Mouse (Mus musculus) forebrain, embryonic 11.5 days (tissue): ENCODE measurements around the gene Trim58. TPM values are rescaled to one million over a fixed set of nuclear protein-coding genes. Genes with fewer than 3 reads are reported as not detected.

Experiments used
- ATAC-seq: fragments of 200-750 bp; cut with Nextera tagmentation; replicated peaks from 2 replicates; pipeline ENCODE4 v1.8.0; 2017; ENCODE audit warnings: moderate TSS enrichment; ENCODE audit not compliant: low FRiP score
- DNase-seq: peaks from one replicate; pipeline ENCODE4 v3.0.0-alpha.2; 2017; ENCODE audit warnings: low spot score
- H3K27ac ChIP-seq: fragments of 300-500 bp; sonication (generic); 2 replicates; pipeline ENCODE4 v1.5.1; 2014; ENCODE audit warnings: low read depth, low read length
- H3K27me3 ChIP-seq: fragments of 300-500 bp; sonication (generic); 2 replicates; pipeline ENCODE4 v1.6.1; 2014; ENCODE audit warnings: mild to moderate bottlenecking, low read length, mixed read lengths; ENCODE audit not compliant: control insufficient read depth, insufficient read depth
- H3K36me3 ChIP-seq: fragments of 300-500 bp; sonication (generic); 2 replicates; pipeline ENCODE4 v1.6.1; 2014; ENCODE audit warnings: mild to moderate bottlenecking, low read length, moderate library complexity, mixed read lengths; ENCODE audit not compliant: control insufficient read depth, insufficient read depth
- H3K4me1 ChIP-seq: fragments of 300-500 bp; sonication (generic); replicated peaks from 2 replicates; pipeline ENCODE4 v1.6.1; 2014; ENCODE audit warnings: low read length, mixed read lengths; ENCODE audit not compliant: control insufficient read depth, insufficient read depth
- H3K4me2 ChIP-seq: fragments of 300-500 bp; sonication (generic); 2 replicates; pipeline ENCODE4 v1.6.1; 2014; ENCODE audit warnings: low read depth, mild to moderate bottlenecking, low read length, moderate library complexity, mixed read lengths; ENCODE audit not compliant: severe bottlenecking
- H3K4me3 ChIP-seq: fragments of 300-500 bp; sonication (generic); 2 replicates; pipeline ENCODE4 v1.5.1; 2014; ENCODE audit warnings: low read depth, low read length
- H3K9ac ChIP-seq: fragments of 300-500 bp; sonication (generic); 2 replicates; pipeline ENCODE4 v1.6.1; 2014; ENCODE audit warnings: low read length
- H3K9me3 ChIP-seq: fragments of 300-500 bp; sonication (generic); 2 replicates; pipeline ENCODE4 v1.6.1; 2016; ENCODE audit warnings: low read length, mixed read lengths; ENCODE audit not compliant: control insufficient read depth
- WGBS: fragments of 180-500 bp; shearing (Covaris S2); extraction: QIAGEN DNeasy Blood & Tissue Kit; methylation state at CpG from one replicate; pipeline ENCODE4 v1.1.7; 2014; 5-methylcytosine and 5-hydroxymethylcytosine counted together
- polyA plus RNA-seq: library from polyadenylated mRNA; unstranded; fragments of >200 nt; fragmentation: Nextera tagmentation; extraction: Ambion mirVana; gene quantifications from 2 replicates; pipeline ENCODE4 v1.2.1, GENCODE M21; 2014

Gene Trim58
- polyA plus RNA-seq, 1 experiment from 2014 or later, result 0.55 TPM

DNA sequence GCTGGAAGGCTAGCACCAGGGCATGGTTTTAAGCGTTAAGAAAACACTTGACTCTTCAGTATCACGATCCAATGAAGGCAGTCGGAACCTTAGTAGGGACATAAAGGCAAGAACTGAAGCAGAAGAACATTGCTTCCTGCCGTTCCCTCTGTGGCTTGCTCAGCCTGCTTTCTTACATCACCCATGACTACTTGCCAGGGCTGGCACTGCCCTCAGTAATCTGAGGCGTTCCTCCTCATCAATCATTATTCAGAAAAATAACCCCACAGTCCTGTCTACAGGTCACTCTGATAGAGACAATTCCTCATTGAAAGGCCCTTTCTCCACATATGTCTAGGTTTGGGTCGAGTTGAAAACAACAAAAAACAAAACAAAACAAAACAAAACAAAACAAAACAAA, 33.2 kb upstream of the Trim58 start:
- Histone ChIP-seq H3K36me3 (no peaks in the 10 kb centered on the region), H3K9ac (no peak overlapping the region), H3K4me3 (no peak overlapping the region), H3K9me3 (no peaks in the 10 kb centered on the region), H3K27me3 (no peaks in the 10 kb centered on the region), H3K4me1 (no peaks in the 10 kb centered on the region), H3K4me2 (no peak overlapping the region), H3K27ac (no peak overlapping the region)
- no peak for ATAC-seq
- no peak for DNase-seq
- 87% methylated on average over 6 of the region's 6 CpGs for WGBS

GRCm38 (mm10) chr11:58613359-58613758, 26.9 kb upstream of the Trim58 start:
- Histone ChIP-seq H3K36me3 (no peaks in the 10 kb centered on the region), H3K4me1 (no peaks in the 10 kb centered on the region), H3K27me3 (no peaks in the 10 kb centered on the region), H3K4me3 (no peak overlapping the region), H3K9me3 (no peaks in the 10 kb centered on the region), H3K9ac (no peak overlapping the region), H3K27ac (no peak overlapping the region), H3K4me2 (no peak overlapping the region)
- DNase-seq, result no peak
- ATAC-seq, result no peak
- WGBS, result 85% methylated on average over 3 of the region's 3 CpGs

DNA sequence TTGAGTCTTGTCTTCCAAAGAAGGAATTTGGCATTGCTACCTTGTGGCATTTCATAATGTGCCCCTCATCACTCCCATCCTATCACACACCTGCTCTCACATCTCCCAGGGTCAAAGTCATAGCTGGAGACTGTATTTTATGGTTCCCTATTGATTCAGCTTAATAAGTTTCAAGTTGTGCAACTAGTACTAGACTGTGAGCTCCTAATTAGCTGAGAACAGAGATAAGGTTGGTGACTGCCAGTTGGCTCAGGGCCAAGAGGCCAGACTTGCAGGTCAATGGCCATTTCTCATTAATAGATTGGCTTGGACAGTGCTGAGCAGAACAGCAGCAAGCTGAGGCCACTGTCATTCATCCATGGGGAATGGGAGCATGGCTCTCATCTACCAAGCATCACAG, 25.7 kb upstream of the Trim58 start:
- Histone ChIP-seq H3K9ac (no peak overlapping the region), H3K27ac (no peak overlapping the region), H3K4me1 (no peaks in the 10 kb centered on the region), H3K4me3 (no peak overlapping the region), H3K27me3 (no peaks in the 10 kb centered on the region), H3K9me3 (no peaks in the 10 kb centered on the region), H3K4me2 (no peak overlapping the region), H3K36me3 (no peaks in the 10 kb centered on the region)
- ATAC-seq, result no peak
- no peak for DNase-seq

DNA sequence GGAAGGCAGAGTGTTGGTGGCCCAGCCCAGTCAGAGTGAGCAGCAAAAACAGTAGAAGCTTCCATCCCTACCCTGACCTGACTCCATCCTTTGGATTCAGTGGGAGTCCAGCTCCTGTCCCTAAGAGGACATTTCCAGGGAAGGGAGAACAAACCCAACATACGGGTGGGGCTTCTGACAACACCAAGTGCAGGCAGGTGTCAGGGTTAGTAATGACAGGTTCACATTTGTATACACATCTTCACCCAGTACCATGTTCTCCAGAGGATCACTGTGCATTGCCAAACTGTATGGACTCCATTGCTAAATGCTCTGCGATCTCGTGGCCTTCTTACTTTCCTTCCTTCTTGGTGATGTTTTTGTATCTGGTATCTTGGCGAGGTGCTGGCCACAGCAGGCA, 24.3 kb upstream of the Trim58 start, which contains the start of gene 2210407C18Rik:
Gene 2210407C18Rik (minus strand): TSS at position 101 of the 400 bp plus-strand sequence.
- no peak within 1 kb of the TSS for H3K9ac ChIP-seq
- H3K4me2 ChIP-seq, result no peak within 1 kb of the TSS
- DNase-seq, result no peak
- no peak within 1 kb of the TSS for H3K4me3 ChIP-seq
- H3K4me1 ChIP-seq, result no peaks in the 10 kb centered on the region
- no peak for ATAC-seq
- H3K27me3 ChIP-seq, result no peaks in the 10 kb centered on the region
- H3K27ac ChIP-seq, result no peak within 1 kb of the TSS
- WGBS, result 89% methylated on average over 4 of the region's 4 CpGs
- H3K9me3 ChIP-seq, result no peaks in the 10 kb centered on the region
- no peaks in the 10 kb centered on the region for H3K36me3 ChIP-seq

GRCm38 (mm10) chr11:58618369-58618768, 21.9 kb upstream of the Trim58 start:
- ATAC-seq (no peak), DNase-seq (no peak)
- WGBS, result 71% methylated on average over 3 of the region's 3 CpGs
- H3K4me1 ChIP-seq, result no peaks in the 10 kb centered on the region
- no peak overlapping the region for H3K9ac ChIP-seq
- H3K9me3 ChIP-seq, result no peaks in the 10 kb centered on the region
- no peaks in the 10 kb centered on the region for H3K36me3 ChIP-seq
- no peak overlapping the region for H3K27ac ChIP-seq
- no peaks in the 10 kb centered on the region for H3K27me3 ChIP-seq
- H3K4me3 ChIP-seq, result no peak overlapping the region
- H3K4me2 ChIP-seq, result no peak overlapping the region

- no peak for DNase-seq
- H3K4me3 ChIP-seq, result no peak overlapping the region
- H3K36me3 ChIP-seq, result no peaks in the 10 kb centered on the region
- H3K9ac ChIP-seq, result no peak overlapping the region
- no peak overlapping the region for H3K4me2 ChIP-seq
- H3K9me3 ChIP-seq, result no peaks in the 10 kb centered on the region
- no peak overlapping the region for H3K27ac ChIP-seq
- no peaks in the 10 kb centered on the region for H3K27me3 ChIP-seq
- no peaks in the 10 kb centered on the region for H3K4me1 ChIP-seq
- WGBS, result 81% methylated on average over 6 of the region's 6 CpGs
- no peak for ATAC-seq
Measured at GRCm38 (mm10) chr11:58618793-58619192, 21.5 kb upstream of the Trim58 start.

DNA sequence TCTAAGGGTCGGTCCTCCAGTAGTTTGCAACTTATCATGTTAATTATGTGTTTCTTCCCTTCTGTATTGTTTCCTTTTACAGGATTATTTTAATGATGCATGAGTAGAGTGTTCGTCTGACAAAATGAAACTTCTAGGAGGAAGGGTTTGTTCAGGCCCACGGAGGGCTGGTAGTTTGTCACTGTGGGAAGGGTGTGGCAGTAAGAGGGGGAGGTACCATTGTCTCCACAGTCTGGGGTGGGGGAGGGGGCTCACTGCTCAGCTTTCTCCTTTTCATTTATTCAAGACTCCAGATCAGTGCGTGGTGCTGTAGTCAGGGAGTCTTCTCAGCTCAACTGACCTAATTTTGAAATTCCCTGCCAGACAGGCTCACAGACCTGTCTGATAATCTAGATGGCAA, 14.1 kb upstream of the Trim58 start:
- Histone ChIP-seq H3K36me3 (no peaks in the 10 kb centered on the region), H3K4me3 (no peak overlapping the region), H3K9ac (no peak overlapping the region), H3K9me3 (no peaks in the 10 kb centered on the region), H3K27me3 (no peaks in the 10 kb centered on the region), H3K4me2 (no peak overlapping the region), H3K4me1 (no peaks in the 10 kb centered on the region), H3K27ac (no peak overlapping the region)
- ATAC-seq, result no peak
- 63% methylated on average over 4 of the region's 4 CpGs for WGBS
- no peak for DNase-seq

- 85% methylated on average over 5 of the region's 5 CpGs for WGBS
- no peak for ATAC-seq
Measured at GRCm38 (mm10) chr11:58630401-58630800, 9.9 kb upstream of the Trim58 start, which contains the start of gene Olfr323. Gene Olfr323, minus strand, starts transcription at chr11:58630501.

DNA sequence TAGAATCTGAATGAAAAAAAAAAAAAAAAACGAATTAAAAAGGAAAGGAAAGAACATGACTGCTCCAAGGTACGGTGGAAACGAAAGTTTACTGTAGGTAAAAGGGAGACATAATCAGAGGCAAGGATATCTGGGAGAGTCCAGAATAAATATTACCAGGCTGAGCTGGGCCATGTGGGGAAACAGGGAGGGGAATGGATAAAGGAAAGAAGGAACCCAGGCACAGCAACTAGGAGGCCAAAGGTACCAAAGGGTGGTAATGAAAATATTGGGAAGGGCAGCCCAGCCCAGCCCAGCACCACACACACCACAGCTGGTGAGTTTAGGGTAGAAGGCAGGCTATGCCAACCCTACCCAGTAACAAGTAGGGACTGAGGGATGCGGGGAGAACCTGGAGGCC, 5.4 kb upstream of the Trim58 start:
- H3K36me3 ChIP-seq, result no peaks in the 10 kb centered on the region
- ATAC-seq (no peak), DNase-seq (no peak)
- no peak overlapping the region for H3K4me2 ChIP-seq
- H3K27me3 ChIP-seq, result no peaks in the 10 kb centered on the region
- H3K9me3 ChIP-seq, result no peaks in the 10 kb centered on the region
- H3K9ac ChIP-seq, result no peak overlapping the region
- no peak overlapping the region for H3K4me3 ChIP-seq
- 74% methylated on average over 4 of the region's 4 CpGs for WGBS
- no peaks in the 10 kb centered on the region for H3K4me1 ChIP-seq
- no peak overlapping the region for H3K27ac ChIP-seq

More at GRCm38 (mm10) chr11:58630401-58630800, 9.9 kb upstream of the Trim58 start, which contains the start of gene Olfr323:
- Histone ChIP-seq H3K27ac (no peak within 1 kb of the TSS), H3K9ac (no peak within 1 kb of the TSS), H3K4me3 (no peak within 1 kb of the TSS), H3K27me3 (no peaks in the 10 kb centered on the region), H3K4me1 (no peaks in the 10 kb centered on the region), H3K9me3 (no peaks in the 10 kb centered on the region), H3K4me2 (no peak within 1 kb of the TSS), H3K36me3 (no peaks in the 10 kb centered on the region)
- DNase-seq, result no peak
